24 mouse cellular contexts compared by ENCODE assay signal in the genomic region with DNA sequence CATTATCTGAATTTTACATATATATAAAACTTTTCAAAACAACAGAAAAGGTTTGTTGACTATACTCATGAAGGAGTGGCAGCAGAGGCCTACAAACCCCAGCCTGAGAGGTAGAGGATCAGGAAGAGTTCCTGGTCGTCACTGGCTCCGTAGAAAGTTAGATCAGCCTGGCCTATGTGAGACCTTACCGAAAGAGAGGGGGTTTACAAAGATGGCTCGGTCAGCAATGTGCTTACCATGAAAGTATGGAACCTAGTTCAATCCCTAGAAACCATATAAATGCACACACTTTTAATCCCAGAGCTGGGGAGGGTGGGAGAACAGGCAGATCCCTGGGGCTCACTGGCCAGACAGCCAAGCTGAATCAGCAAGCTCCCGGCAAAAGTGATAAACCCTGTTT.
"Had no signal": no experiment of that assay in that cellular context is flagged by ENCODE, and none has a peak within 500 bp of the region (broad histone marks: within the 10 kb centered on the region; RNA-seq: fewer than 3 reads in every experiment).

No protein-coding gene starts in this region.

- ATAC-seq: hindbrain, embryonic 16.5 days; inflammation-experienced regulatory T-cells, adult 6 months; intestine, embryonic 15.5 days; intestine, postnatal 0 days had no signal

- H3K9me3 ChIP-seq: intestine, embryonic 15.5 days; limb, embryonic 10.5 days had no signal

- H3K36me3 ChIP-seq: hindbrain, embryonic 10.5 days; hindbrain, embryonic 12.5 days; intestine, embryonic 15.5 days; limb, embryonic 10.5 days; limb, embryonic 12.5 days had no signal

- H3K9ac ChIP-seq: heart, embryonic 12.5 days; heart, embryonic 15.5 days; hindbrain, embryonic 12.5 days; hindbrain, embryonic 14.5 days; intestine, embryonic 15.5 days; limb, embryonic 12.5 days had no signal

- H3K4me3 ChIP-seq: gastrocnemius, adult 2 months; heart, adult 2 months; heart, embryonic 10.5 days; heart, embryonic 12.5 days; heart, embryonic 15.5 days; hindbrain, embryonic 10.5 days; hindbrain, embryonic 12.5 days; intestine, embryonic 15.5 days; layer of hippocampus, adult 2 months; left cerebral cortex, adult 2 months; limb, embryonic 10.5 days; limb, embryonic 12.5 days had no signal

- H3K4me2 ChIP-seq: heart, embryonic 12.5 days; heart, embryonic 15.5 days; hindbrain, embryonic 12.5 days; hindbrain, embryonic 14.5 days; intestine, embryonic 15.5 days; limb, embryonic 12.5 days had no signal

- H3K4me1 ChIP-seq: intestine, embryonic 15.5 days had no signal

- DNase-seq: gastrocnemius, adult 2 months; gastrocnemius, postnatal 10 days; gastrocnemius, postnatal 25 days; heart, postnatal 14 days; heart, postnatal 36 days; kidney, adult 18-20 months; kidney, adult 8-10 months; kidney, postnatal 10 days; kidney, postnatal 4 days had no signal

- H3K27me3 ChIP-seq: heart, embryonic 12.5 days; heart, embryonic 15.5 days; hindbrain, embryonic 12.5 days; intestine, embryonic 15.5 days; limb, embryonic 12.5 days had no signal

- H3K27ac ChIP-seq: gastrocnemius, adult 2 months; heart, adult 2 months; heart, embryonic 10.5 days; heart, embryonic 15.5 days; hindbrain, embryonic 10.5 days; hindbrain, embryonic 12.5 days; intestine, embryonic 15.5 days; layer of hippocampus, adult 2 months; left cerebral cortex, adult 2 months; limb, embryonic 10.5 days; limb, embryonic 12.5 days had no signal
